Mouse (Mus musculus) bone marrow, adult 2 months (tissue): ENCODE data around the gene Ubr2.

Experiments
- CTCF ChIP-seq: fragments of 200-500 bp; IDR thresholded peaks from 2 replicates; pipeline ENCODE4 v1.5.1; 2011; ENCODE audit warnings: low read length, control low read depth; ENCODE audit not compliant: control insufficient read depth, insufficient read depth
- POLR2A ChIP-seq: fragments of 200-500 bp; IDR thresholded peaks from 2 replicates; pipeline ENCODE4 v1.6.1; 2011; ENCODE audit warnings: low read depth, mild to moderate bottlenecking, control low read depth, low read length, borderline replicate concordance; ENCODE audit not compliant: control insufficient read depth

DNA sequence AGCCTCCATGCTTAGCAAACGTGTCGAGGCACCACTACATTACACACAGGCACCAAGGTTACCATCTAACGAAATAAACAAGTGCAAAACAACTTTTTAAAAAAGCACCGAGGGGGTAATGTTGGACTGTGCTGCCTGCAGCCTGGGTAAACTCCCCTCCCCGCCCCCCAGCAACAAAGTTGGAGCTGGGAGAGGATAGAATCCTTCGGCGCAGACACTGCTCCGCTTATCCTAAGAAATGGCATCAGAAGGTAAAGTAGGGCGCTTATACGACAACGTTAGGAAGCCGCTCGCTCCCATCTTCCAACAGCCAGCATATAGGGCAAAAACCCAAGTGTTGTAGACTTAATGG lies 834 bp downstream of the Ubr2 start:
- no peak for TF ChIP-seq POLR2A
- no peak for TF ChIP-seq CTCF
